Mouse (Mus musculus) midbrain, embryonic 16.5 days (tissue): Measurements from ENCODE around the gene Lpp. TPM values are rescaled to one million over a fixed set of nuclear protein-coding genes. Genes with fewer than 3 reads are reported as not detected.

Experiments used
- ATAC-seq: fragments of 200-750 bp; cut with Nextera tagmentation; 2 replicates; pipeline ENCODE4 v1.8.0; 2017; ENCODE audit warnings: moderate TSS enrichment
- H3K27ac ChIP-seq: fragments of 300-500 bp; sonication (generic); 2 replicates; pipeline ENCODE4 v1.5.1; 2014; ENCODE audit warnings: mild to moderate bottlenecking, low read length, mixed read lengths
- H3K27me3 ChIP-seq: fragments of 300-500 bp; sonication (generic); 2 replicates; pipeline ENCODE4 v1.6.1; 2014; ENCODE audit warnings: low read depth, low read length, mixed read lengths; ENCODE audit not compliant: control insufficient read depth, insufficient read depth
- H3K36me3 ChIP-seq: fragments of 300-500 bp; sonication (generic); 2 replicates; pipeline ENCODE4 v1.6.1; 2014; ENCODE audit warnings: mild to moderate bottlenecking, low read length, moderate library complexity, mixed read lengths; ENCODE audit not compliant: control insufficient read depth, insufficient read depth
- H3K4me1 ChIP-seq: fragments of 300-500 bp; sonication (generic); 2 replicates; pipeline ENCODE4 v1.6.1; 2014; ENCODE audit warnings: mild to moderate bottlenecking, low read length, mixed read lengths; ENCODE audit not compliant: control insufficient read depth, insufficient read depth
- H3K4me2 ChIP-seq: fragments of 300-500 bp; sonication (generic); 2 replicates; pipeline ENCODE4 v1.6.1; 2014; ENCODE audit warnings: mild to moderate bottlenecking, low read length, mixed read lengths
- H3K4me3 ChIP-seq: fragments of 300-500 bp; sonication (generic); 2 replicates; pipeline ENCODE4 v1.5.1; 2014; ENCODE audit warnings: low read depth, mild to moderate bottlenecking, low read length, moderate library complexity, mixed read lengths
- H3K9ac ChIP-seq: fragments of 300-500 bp; sonication (generic); 2 replicates; pipeline ENCODE4 v1.6.1; 2014; ENCODE audit warnings: low read depth, low read length, mixed read lengths
- H3K9me3 ChIP-seq: fragments of 300-500 bp; sonication (generic); replicated peaks from 2 replicates; pipeline ENCODE4 v1.6.1; 2014; ENCODE audit warnings: mild to moderate bottlenecking, low read length, mixed read lengths; ENCODE audit not compliant: control insufficient read depth, poor library complexity, severe bottlenecking
- WGBS: fragments of 180-500 bp; shearing (Covaris S2); extraction: QIAGEN DNeasy Blood & Tissue Kit; methylation state at CpG from one replicate; pipeline ENCODE4 v1.1.7; 2014; 5-methylcytosine and 5-hydroxymethylcytosine counted together
- polyA plus RNA-seq: library from polyadenylated mRNA; unstranded; fragments of >200 nt; fragmentation: Nextera tagmentation; extraction: Ambion mirVana; gene quantifications from 2 replicates; pipeline ENCODE4 v1.2.1, GENCODE M21; 2015

The Lpp gene
- polyA plus RNA-seq, 1 experiment from 2014 or later, result 10.7 TPM

DNA sequence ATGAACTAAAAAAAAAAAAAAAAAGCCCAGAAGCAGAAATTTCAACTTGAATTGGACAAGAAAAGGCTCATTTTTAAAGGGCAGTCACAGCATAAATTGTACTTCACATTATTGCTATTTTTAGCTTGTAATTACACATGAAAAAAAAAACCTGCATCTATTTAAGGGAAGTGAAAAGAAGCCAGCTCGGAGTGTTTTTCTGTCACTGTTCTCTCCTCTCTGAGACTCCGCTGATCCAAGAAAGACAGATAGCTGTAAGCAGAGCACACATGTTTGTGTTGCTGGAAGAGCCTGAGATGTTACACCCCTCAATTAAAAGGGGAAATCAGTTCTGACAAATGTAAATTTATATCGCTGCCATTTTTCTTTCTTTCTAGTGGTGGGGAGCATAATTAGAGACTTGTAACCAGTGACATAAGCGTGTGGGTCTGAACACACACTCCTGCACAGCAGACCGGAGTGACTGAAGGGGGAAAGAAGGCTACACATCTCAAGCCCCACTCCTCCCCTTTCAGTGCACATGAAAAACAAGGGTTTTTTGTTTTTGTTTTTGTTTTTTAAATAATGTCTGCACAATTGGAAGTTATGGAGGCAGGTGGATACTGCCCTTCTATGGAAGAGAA, 579.8 kb downstream of the Lpp start:
- Histone ChIP-seq H3K9me3 (no peaks in the 10 kb centered on the region), H3K4me3 (no peak overlapping the region), H3K4me2 (no peak overlapping the region), H3K36me3 (no peaks in the 10 kb centered on the region), H3K4me1 (no peaks in the 10 kb centered on the region), H3K27me3 (no peaks in the 10 kb centered on the region), H3K27ac (no peak overlapping the region), H3K9ac (no peak overlapping the region)
- 75% methylated on average over 5 of the region's 5 CpGs for WGBS
- no peak for ATAC-seq

DNA sequence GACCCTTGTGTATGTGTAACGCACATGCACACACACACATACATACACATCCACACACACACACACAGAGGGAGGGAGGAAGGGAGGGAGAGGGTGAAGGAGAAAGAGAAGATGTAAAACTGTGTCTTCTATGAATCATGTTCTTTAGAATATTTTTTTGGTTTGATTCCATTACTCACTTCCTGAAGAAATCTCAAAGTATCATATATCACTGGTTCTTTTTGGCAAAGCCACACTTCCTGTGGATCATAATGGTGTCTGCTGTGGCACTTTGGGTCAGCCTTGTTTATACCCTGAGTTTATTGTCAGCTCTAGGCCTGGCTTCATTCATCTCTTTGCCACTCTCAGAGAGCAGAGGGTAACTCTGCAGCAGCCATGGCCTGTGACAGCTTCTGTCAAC, 584.5 kb downstream of the Lpp start:
- H3K9me3 ChIP-seq, result no peaks in the 10 kb centered on the region
- ATAC-seq, result no peak
- no peak overlapping the region for H3K4me3 ChIP-seq
- no peaks in the 10 kb centered on the region for H3K36me3 ChIP-seq
- H3K4me1 ChIP-seq, result no peaks in the 10 kb centered on the region
- no peak overlapping the region for H3K27ac ChIP-seq
- WGBS, result 100% methylated on average over 1 of the region's 1 CpGs
- H3K4me2 ChIP-seq, result no peak overlapping the region
- H3K27me3 ChIP-seq, result no peaks in the 10 kb centered on the region
- H3K9ac ChIP-seq, result no peak overlapping the region

DNA sequence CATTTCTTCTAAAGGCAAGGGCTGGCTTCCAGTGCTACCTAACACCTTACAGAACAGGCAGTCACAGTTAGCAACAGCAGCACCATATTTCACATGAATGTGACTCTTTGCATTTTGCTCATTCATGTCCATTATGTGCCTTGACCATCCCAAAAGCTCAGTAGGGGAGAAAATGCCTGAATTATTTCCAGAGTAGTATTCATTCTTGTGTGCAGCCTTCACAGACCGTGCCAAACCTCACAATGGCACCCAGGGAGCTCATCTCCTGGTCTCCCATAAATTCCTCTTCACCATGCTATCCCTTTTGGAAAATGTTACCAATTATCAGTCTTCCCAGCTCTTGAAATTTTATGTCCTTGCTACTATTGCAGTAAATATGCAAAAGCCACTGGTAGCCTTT, 584.9 kb downstream of the Lpp start:
- no peak overlapping the region for H3K27ac ChIP-seq
- WGBS, result 37% methylated on average over 1 of the region's 1 CpGs
- no peak overlapping the region for H3K4me3 ChIP-seq
- H3K9me3 ChIP-seq, result no peaks in the 10 kb centered on the region
- no peaks in the 10 kb centered on the region for H3K4me1 ChIP-seq
- no peak overlapping the region for H3K9ac ChIP-seq
- no peak for ATAC-seq
- no peak overlapping the region for H3K4me2 ChIP-seq
- H3K36me3 ChIP-seq, result no peaks in the 10 kb centered on the region
- no peaks in the 10 kb centered on the region for H3K27me3 ChIP-seq

DNA sequence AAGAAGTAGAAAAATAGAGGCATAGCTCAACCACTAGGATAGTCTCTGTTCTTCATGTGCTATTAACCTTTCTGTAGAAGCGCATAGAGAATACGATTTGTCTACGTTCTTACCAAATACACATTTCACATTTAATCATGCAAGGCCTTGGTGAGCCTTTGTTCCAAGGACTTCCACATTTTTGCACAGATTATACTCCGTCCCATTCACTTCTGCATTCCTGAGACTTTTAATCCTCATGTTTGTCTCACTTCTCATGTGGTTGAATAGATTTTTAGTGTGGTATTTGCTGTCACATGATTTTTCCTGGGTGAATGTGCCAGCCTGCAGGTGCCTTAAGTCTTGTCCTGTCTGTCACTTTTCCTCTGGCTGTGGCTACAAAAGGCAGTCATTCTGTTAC, 586.1 kb downstream of the Lpp start:
- no peak overlapping the region for H3K4me2 ChIP-seq
- H3K27me3 ChIP-seq, result no peaks in the 10 kb centered on the region
- no peaks in the 10 kb centered on the region for H3K9me3 ChIP-seq
- H3K4me1 ChIP-seq, result no peaks in the 10 kb centered on the region
- ATAC-seq, result no peak
- 55% methylated on average over 4 of the region's 4 CpGs for WGBS
- H3K9ac ChIP-seq, result no peak overlapping the region
- H3K27ac ChIP-seq, result no peak overlapping the region
- no peaks in the 10 kb centered on the region for H3K36me3 ChIP-seq
- H3K4me3 ChIP-seq, result no peak overlapping the region

DNA sequence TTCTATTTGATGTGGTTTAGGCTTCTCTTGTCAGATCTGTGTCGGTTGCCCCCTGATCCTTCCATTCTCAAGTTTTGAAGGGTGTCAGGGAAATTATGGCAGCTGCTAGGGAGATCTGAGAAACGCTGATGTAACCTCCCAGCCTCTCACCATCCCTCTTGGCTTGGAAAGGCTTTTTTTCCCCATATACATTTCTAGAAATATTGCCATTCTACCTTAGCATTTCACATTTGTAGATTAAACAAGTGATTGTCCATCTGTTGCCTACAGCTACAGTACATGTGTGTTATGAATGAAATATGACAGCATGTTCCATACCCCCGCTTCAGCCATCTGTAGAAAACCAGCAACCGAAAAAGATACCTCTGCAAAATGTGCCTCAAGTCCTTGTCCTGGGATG, 589.5 kb downstream of the Lpp start:
- ATAC-seq, result no peak
- H3K4me2 ChIP-seq, result no peak overlapping the region
- H3K4me3 ChIP-seq, result no peak overlapping the region
- 71% methylated on average over 4 of the region's 4 CpGs for WGBS
- H3K9ac ChIP-seq, result no peak overlapping the region
- no peaks in the 10 kb centered on the region for H3K36me3 ChIP-seq
- H3K4me1 ChIP-seq, result no peaks in the 10 kb centered on the region; the same call in 1 of the 2 replicates
- no peak overlapping the region for H3K27ac ChIP-seq
- H3K9me3 ChIP-seq, result no peaks in the 10 kb centered on the region
- no peaks in the 10 kb centered on the region for H3K27me3 ChIP-seq

DNA sequence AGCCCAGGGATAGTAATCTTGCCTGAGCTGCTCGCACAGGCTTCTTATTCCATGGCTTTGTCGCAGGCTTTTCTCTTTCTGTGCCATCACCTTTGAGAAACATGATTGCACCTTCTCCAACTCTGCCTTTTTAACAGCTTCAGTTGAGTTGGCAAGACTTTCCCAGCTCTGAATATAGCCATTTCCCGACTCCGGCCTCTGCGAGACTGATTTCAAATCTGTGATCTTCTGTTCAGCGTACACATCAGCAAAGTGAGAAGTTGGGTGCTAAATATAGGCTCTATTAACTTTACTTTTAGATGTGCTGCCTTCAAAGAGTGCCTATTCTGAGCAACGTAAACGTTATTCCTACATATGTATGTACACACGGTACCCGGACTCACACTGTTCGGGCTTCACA, 597.0 kb downstream of the Lpp start:
- no peak overlapping the region for H3K9ac ChIP-seq
- 90% methylated on average over 11 of the region's 11 CpGs for WGBS
- no peaks in the 10 kb centered on the region for H3K9me3 ChIP-seq
- no peak overlapping the region for H3K4me2 ChIP-seq
- no peak overlapping the region for H3K4me3 ChIP-seq
- H3K27ac ChIP-seq, result no peak overlapping the region
- ATAC-seq, result no peak
- H3K4me1 ChIP-seq, result no peaks in the 10 kb centered on the region; the same call in 1 of the 2 replicates
- no peaks in the 10 kb centered on the region for H3K36me3 ChIP-seq
- no peaks in the 10 kb centered on the region for H3K27me3 ChIP-seq

DNA sequence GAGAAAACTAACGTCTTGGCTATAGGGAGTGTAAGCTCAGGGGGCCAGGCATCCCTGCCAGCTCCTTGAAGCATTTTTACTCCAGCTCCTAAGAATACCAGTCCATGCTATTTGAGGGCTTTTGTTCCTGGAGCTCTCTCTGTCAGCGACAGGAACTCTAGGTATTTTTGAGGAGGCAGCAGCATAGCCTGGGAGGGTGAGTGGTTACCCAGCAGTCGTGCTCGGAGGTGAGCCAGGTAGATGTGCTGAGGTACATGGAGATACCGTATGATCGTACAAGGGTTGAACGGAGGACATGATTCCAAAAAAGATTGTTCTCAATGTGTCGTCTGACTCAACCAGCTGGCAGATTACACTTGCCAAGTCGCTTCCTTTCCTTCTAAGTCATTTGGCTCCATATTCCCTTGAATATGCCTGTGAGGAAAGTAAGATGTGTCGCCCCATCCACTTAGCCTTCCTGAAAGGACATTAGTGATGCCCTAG, 597.8 kb downstream of the Lpp start:
- Histone ChIP-seq H3K4me2 (no peak overlapping the region), H3K4me1 (no peaks in the 10 kb centered on the region; the same call in 1 of the 2 replicates), H3K9me3 (no peaks in the 10 kb centered on the region), H3K9ac (no peak overlapping the region), H3K27me3 (no peaks in the 10 kb centered on the region), H3K4me3 (no peak overlapping the region), H3K36me3 (no peaks in the 10 kb centered on the region), H3K27ac (no peak overlapping the region)
- WGBS, result 84% methylated on average over 10 of the region's 10 CpGs
- ATAC-seq, result no peak

DNA sequence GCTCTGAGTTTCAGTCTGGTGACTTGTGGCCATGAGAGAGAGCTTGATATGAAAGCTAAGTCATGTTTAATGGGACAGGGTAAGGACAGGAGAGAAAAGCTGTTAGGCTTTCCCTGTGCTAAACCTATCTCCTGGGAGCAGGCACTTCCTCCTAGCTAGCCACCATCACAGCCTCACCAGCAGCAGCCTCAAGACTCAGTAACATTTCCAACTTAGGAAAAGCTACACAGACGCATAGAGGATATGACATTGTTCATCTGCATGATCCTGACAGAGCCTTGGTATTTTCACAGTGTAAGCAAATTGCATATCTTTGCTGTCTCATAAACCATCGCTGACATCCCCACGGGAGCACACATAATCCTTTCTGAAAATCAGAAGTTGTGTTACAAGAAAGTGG, 598.7 kb downstream of the Lpp start:
- WGBS, result 81% methylated on average over 3 of the region's 3 CpGs
- Histone ChIP-seq H3K27ac (no peak overlapping the region), H3K4me2 (no peak overlapping the region), H3K36me3 (no peaks in the 10 kb centered on the region), H3K4me3 (no peak overlapping the region), H3K9me3 (no peaks in the 10 kb centered on the region), H3K27me3 (no peaks in the 10 kb centered on the region), H3K4me1 (no peaks in the 10 kb centered on the region; the same call in 1 of the 2 replicates), H3K9ac (no peak overlapping the region)
- no peak for ATAC-seq

DNA sequence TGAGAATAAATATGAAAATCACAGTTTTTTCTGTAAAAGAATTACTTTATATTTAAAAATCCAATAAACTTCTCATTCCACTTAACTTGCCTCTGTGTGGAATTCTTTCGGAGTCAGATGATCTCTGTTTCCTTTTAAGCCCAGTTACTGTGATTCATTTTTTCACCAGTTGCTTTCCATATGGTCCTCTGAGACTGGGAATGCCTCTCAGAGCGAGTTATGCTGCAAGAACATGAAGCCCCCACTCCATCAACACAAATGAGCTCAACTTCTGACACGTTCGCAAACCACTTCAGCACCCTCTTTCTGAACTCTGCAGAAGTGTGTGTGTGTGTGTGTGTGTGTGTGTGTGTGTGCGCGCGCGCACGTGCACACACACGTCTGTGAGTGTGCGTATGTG, 599.2 kb downstream of the Lpp start:
- no peaks in the 10 kb centered on the region for H3K9me3 ChIP-seq
- H3K4me3 ChIP-seq, result no peak overlapping the region
- no peak overlapping the region for H3K27ac ChIP-seq
- no peaks in the 10 kb centered on the region; the same call in 1 of the 2 replicates for H3K4me1 ChIP-seq
- H3K27me3 ChIP-seq, result no peaks in the 10 kb centered on the region
- H3K4me2 ChIP-seq, result no peak overlapping the region
- WGBS, result 94% methylated on average over 11 of the region's 11 CpGs
- no peaks in the 10 kb centered on the region for H3K36me3 ChIP-seq
- no peak overlapping the region for H3K9ac ChIP-seq
- ATAC-seq, result no peak
